Mouse (Mus musculus) C2C12 (cell line): Measurements from ENCODE around the gene Casp6. TPM values are rescaled to one million over a fixed set of nuclear protein-coding genes. Genes with fewer than 3 reads are reported as not detected.

Source experiments
- H3K27me3 ChIP-seq: one replicate; pipeline ENCODE4 v1.6.1; 2011; ENCODE audit not compliant: control insufficient read depth, insufficient read depth, insufficient read length
- H3K36me3 ChIP-seq: one replicate; pipeline ENCODE4 v1.6.1; 2011; ENCODE audit not compliant: control insufficient read depth, insufficient read depth
- H3K4me3 ChIP-seq: one replicate; pipeline ENCODE4 v1.5.1; 2011; ENCODE audit warnings: mild to moderate bottlenecking, control low read depth; ENCODE audit not compliant: poor library complexity, insufficient read depth, severe bottlenecking
- H3K79me2 ChIP-seq: one replicate; pipeline ENCODE4 v1.6.1; 2011; ENCODE audit not compliant: control insufficient read depth, insufficient read depth
- H3K79me3 ChIP-seq: one replicate; pipeline ENCODE4 v1.6.1; 2011; ENCODE audit warnings: low read depth, control low read depth
- H3ac ChIP-seq: one replicate; pipeline ENCODE3; 2011; ENCODE audit warnings: low read depth; ENCODE audit not compliant: control insufficient read depth, insufficient read length
- CEBPB ChIP-seq: IDR thresholded peaks from one replicate; pipeline ENCODE4 v1.6.1; 2011; ENCODE audit warnings: low read depth, mild to moderate bottlenecking, control low read depth, moderate library complexity
- CTCF ChIP-seq: IDR thresholded peaks from one replicate; pipeline ENCODE4 v1.5.1; 2011; ENCODE audit not compliant: control insufficient read depth, insufficient read depth, insufficient read length
- FOSL1 ChIP-seq: IDR thresholded peaks from one replicate; pipeline ENCODE4 v1.8.0; 2011; ENCODE audit warnings: mild to moderate bottlenecking, low read length; ENCODE audit not compliant: poor library complexity, insufficient read depth, severe bottlenecking
- MAX ChIP-seq: IDR thresholded peaks from one replicate; pipeline ENCODE4 v1.6.1; 2011; ENCODE audit warnings: mild to moderate bottlenecking, control low read depth
- MYOD1 ChIP-seq: IDR thresholded peaks from one replicate; pipeline ENCODE4 v1.6.1; 2011; ENCODE audit warnings: low read depth; ENCODE audit not compliant: control insufficient read depth, insufficient read length
- MYOG ChIP-seq: IDR thresholded peaks from one replicate; pipeline ENCODE4 v1.6.1; 2011; ENCODE audit not compliant: control insufficient read depth, insufficient read length; ENCODE audit errors: extremely low read depth
- USF1 ChIP-seq: IDR thresholded peaks from one replicate; pipeline ENCODE4 v1.6.1; 2011; ENCODE audit warnings: low read depth, mild to moderate bottlenecking, control low read depth, moderate library complexity
- polyA plus RNA-seq: library from polyadenylated mRNA; unstranded; fragments of >200 nt; fragmentation: generic; extraction: Trizol; gene quantifications from one replicate; pipeline ENCODE4 v1.2.1, GENCODE M21; 2012; ENCODE audit warnings: missing spikeins

Casp6 gene
- polyA plus RNA-seq, 1 experiment = 16.7 TPM

DNA sequence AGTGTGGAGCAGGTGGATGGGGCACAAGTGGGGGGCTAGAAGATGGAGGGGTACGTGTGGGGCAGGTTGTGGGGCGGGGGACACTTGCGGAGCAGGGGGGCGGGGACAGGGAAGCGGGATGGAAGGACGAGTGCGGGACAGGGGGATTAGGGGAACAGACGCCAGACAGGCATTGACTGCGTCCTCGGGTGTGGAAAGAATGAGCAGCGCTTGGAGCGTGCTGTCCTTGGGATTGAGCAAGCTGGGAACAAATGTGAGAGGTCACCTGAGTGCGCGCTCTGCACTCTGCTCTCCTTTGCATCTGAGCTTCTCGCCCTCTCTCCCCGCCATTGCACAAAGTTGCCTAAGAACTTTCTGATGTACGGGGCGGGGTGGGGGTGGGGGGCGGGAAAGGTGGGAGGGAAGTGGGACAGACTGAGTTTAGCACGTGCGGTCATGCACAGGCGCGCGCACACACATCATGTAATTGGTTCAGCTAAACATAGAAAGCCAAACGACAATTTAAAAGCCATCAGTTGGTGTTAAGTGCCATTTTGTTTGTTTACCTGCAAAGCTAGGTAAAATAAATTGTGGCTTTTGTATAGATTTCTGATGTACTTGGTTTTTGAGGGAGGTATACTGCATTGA, 22.0 kb upstream of the Casp6 start:
- no peaks in the 10 kb centered on the region for H3K36me3 ChIP-seq
- peak overlapping the region; percentile 43 for H3K4me3 ChIP-seq
- no peak for TF ChIP-seq MAX

GRCm38 (mm10) chr3:129879913-129880312, 21.3 kb upstream of the Casp6 start:
- no peaks in the 10 kb centered on the region for H3K79me2 ChIP-seq
- no peaks in the 10 kb centered on the region for H3K36me3 ChIP-seq
- H3K79me3 ChIP-seq = no peaks in the 10 kb centered on the region
- no peak for TF ChIP-seq MYOG
- TF ChIP-seq MYOD1 = no peak
- TF ChIP-seq CEBPB = no peak
- no peak for TF ChIP-seq FOSL1
- no peak for TF ChIP-seq MAX
- TF ChIP-seq USF1 = no peak
- no peak for TF ChIP-seq CTCF
- no peaks in the 10 kb centered on the region for H3K27me3 ChIP-seq
- no peak overlapping the region for H3K4me3 ChIP-seq
- H3ac ChIP-seq = no peak overlapping the region

More for the DNA sequence above, 22.0 kb upstream of the Casp6 start:
- Histone ChIP-seq H3K79me2 (no peaks in the 10 kb centered on the region), H3K27me3 (no peaks in the 10 kb centered on the region), H3ac (peak overlapping the region; percentile 33), H3K79me3 (no peaks in the 10 kb centered on the region)

DNA sequence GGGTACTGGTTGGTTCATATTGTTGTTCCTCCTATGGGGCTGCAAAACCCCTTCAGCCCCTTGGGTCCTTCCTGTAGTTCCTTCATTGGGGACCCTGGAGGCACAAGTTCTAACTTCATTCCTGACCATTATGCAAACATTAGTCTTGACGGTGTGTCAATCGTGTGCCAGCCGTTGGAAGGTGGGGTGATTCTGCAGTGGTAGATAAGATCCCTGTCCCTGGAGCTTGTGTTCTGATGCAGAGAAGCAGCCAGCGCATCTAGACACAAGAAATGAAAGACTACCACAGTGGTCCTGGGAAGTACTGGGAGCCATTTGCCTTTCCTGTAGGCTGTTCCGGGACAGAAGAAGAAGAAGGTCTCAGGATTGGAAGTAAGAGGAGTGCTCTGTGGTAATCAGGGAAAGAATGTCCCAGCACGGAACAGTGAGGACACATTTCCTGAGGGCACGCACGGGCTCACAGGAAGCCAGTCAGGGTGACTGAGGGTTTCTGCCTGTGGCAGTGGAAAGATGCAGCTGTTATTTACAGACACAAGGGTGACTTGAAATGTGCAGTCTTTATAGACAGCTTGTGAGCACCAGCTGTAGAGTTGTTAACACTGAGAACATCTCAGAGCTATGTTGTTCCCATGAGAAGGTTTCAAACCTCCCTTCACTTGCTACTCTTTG, 20.2 kb upstream of the Casp6 start:
- H3ac ChIP-seq = no peak overlapping the region
- no peaks in the 10 kb centered on the region for H3K79me3 ChIP-seq
- TF ChIP-seq MYOD1 (no peak), FOSL1 (no peak), USF1 (no peak), MYOG (no peak), CEBPB (no peak), CTCF (no peak), MAX (no peak)
- H3K79me2 ChIP-seq = no peaks in the 10 kb centered on the region
- no peak overlapping the region for H3K4me3 ChIP-seq
- H3K27me3 ChIP-seq = no peaks in the 10 kb centered on the region
- no peaks in the 10 kb centered on the region for H3K36me3 ChIP-seq

GRCm38 (mm10) chr3:129885577-129885976, 15.6 kb upstream of the Casp6 start:
- no peaks in the 10 kb centered on the region for H3K27me3 ChIP-seq
- no peak overlapping the region for H3ac ChIP-seq
- TF ChIP-seq MYOD1 = no peak
- TF ChIP-seq FOSL1 = no peak
- TF ChIP-seq USF1 = no peak
- no peak for TF ChIP-seq MAX
- TF ChIP-seq CTCF = no peak
- no peak for TF ChIP-seq MYOG
- no peak overlapping the region for H3K4me3 ChIP-seq
- H3K79me2 ChIP-seq = no peaks in the 10 kb centered on the region
- no peaks in the 10 kb centered on the region for H3K36me3 ChIP-seq
- H3K79me3 ChIP-seq = no peaks in the 10 kb centered on the region

GRCm38 (mm10) chr3:129886430-129886829, 14.8 kb upstream of the Casp6 start:
- no peaks in the 10 kb centered on the region for H3K36me3 ChIP-seq
- H3K79me2 ChIP-seq = no peaks in the 10 kb centered on the region
- TF ChIP-seq CEBPB = no peak
- TF ChIP-seq USF1 = no peak
- TF ChIP-seq MYOD1 = no peak
- no peak for TF ChIP-seq MYOG
- no peak for TF ChIP-seq FOSL1
- no peak for TF ChIP-seq MAX
- no peak for TF ChIP-seq CTCF
- no peaks in the 10 kb centered on the region for H3K79me3 ChIP-seq
- H3K27me3 ChIP-seq = no peaks in the 10 kb centered on the region
- H3ac ChIP-seq = no peak overlapping the region
- H3K4me3 ChIP-seq = no peak overlapping the region

DNA sequence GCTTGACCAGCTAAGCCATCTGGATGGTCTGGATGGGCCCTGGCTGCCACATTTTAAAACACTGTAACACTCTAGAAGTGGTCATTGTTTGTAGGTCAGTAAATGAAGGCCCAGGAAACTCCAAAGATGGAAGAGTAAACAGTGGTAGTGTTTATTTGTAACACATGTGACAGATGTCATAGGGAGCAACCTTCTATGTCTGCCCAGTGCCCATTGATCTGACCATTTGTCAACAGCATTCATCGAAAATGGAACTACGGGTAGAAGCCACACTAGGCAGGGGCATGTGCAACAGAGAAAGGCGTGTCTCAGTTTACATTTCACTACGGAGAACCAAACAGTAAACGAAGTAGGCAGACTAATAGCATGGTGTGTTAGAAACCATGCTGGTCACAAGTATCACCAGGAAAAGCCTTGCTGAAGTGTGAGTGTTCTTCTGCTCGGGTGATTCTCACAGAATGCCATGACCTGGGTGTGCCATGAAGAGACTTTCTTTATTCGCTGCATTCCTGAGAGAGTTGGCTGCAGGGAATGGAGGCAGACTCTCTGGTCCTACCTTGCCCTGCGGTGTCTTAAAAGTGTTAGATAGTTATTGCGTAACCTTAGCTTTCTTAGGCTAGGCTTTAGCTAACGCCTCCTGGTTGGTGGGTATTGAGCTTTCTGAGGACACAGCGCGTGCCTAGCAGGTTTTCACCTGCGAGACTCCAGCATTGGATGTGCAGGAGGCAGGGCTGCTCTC, 13.3 kb upstream of the Casp6 start:
- H3K4me3 ChIP-seq = no peak overlapping the region
- no peak overlapping the region for H3ac ChIP-seq
- no peaks in the 10 kb centered on the region for H3K79me2 ChIP-seq
- TF ChIP-seq FOSL1 (no peak), CTCF (no peak), MYOG (no peak), CEBPB (no peak), USF1 (no peak), MAX (no peak), MYOD1 (no peak)
- no peaks in the 10 kb centered on the region for H3K36me3 ChIP-seq
- H3K79me3 ChIP-seq = no peaks in the 10 kb centered on the region
- H3K27me3 ChIP-seq = no peaks in the 10 kb centered on the region
